Mouse (Mus musculus): Measurements from ENCODE around the gene Olfr519. TPM values are rescaled to one million over a fixed set of nuclear protein-coding genes. Genes with fewer than 3 reads are reported as not detected.

Gene Olfr519
- polyA plus RNA-seq, 1 experiment from 2014 or later: not detected

Other genes starting within 250 kb of the Olfr519 start
- not detected in 3 replicates for gene Olfr509, start 242.5 kb downstream of the Olfr519 start, polyA plus RNA-seq (2018)
- not detected in 3 replicates for gene Olfr510, start 228.0 kb downstream of the Olfr519 start, polyA plus RNA-seq (2018)
- gene Olfr512, start 181.1 kb downstream of the Olfr519 start, polyA plus RNA-seq (2018): not detected in 3 replicates
- not detected in 3 replicates for gene Olfr513, start 143.4 kb downstream of the Olfr519 start, polyA plus RNA-seq (2018)
- not detected in 3 replicates for gene Olfr514, start 68.4 kb downstream of the Olfr519 start, polyA plus RNA-seq (2018)
- gene Olfr516, start 43.9 kb downstream of the Olfr519 start, polyA plus RNA-seq (2018): not detected in 3 replicates
- gene Olfr517, start 22.0 kb downstream of the Olfr519 start, polyA plus RNA-seq (2018): not detected in 3 replicates
- not detected in 3 replicates for gene Olfr518, start 9.4 kb downstream of the Olfr519 start, polyA plus RNA-seq (2018)
- gene Nlrp10, start 35.8 kb upstream of the Olfr519 start, polyA plus RNA-seq (2018): 0.69 to 1.6 TPM (median 1.4 TPM) in 3 replicates
- 60.5 to 140 TPM (median 94.6 TPM) in 3 replicates for gene Eif3f, start 40.0 kb upstream of the Olfr519 start, polyA plus RNA-seq (2018)
- gene Tub, start 55.9 kb upstream of the Olfr519 start, polyA plus RNA-seq (2018): not detected in 3 replicates
- gene Ric3, start 188.9 kb upstream of the Olfr519 start, polyA plus RNA-seq (2018): 0.25 to 0.26 TPM (median 0.26 TPM) in 3 replicates

All from macrophage (primary cell).